Mouse (Mus musculus) ES-Bruce4 (cell line): ENCODE measurements at regions not wholly inside any gene's neighbourhood (a gene's known extent, or its start where the extent isn't known, plus 50 kb on each side); places are given as distances from the start of the nearest gene placed in this dataset.

Source experiments
- H3K27ac ChIP-seq: 2 replicates; pipeline ENCODE4 v1.5.1; 2012; ENCODE audit warnings: low read length, inconsistent platforms; ENCODE audit not compliant: insufficient read depth
- H3K27me3 ChIP-seq: 2 replicates; pipeline ENCODE4 v1.6.1; 2012; ENCODE audit warnings: mild to moderate bottlenecking, low read length, inconsistent platforms; ENCODE audit not compliant: control insufficient read depth, poor library complexity, insufficient read depth, severe bottlenecking
- H3K36me3 ChIP-seq: 2 replicates; pipeline ENCODE4 v1.6.1; 2012; ENCODE audit warnings: inconsistent platforms, mild to moderate bottlenecking, low read length, moderate library complexity; ENCODE audit not compliant: control insufficient read depth, poor library complexity, insufficient read depth, severe bottlenecking
- H3K4me1 ChIP-seq: one replicate; pipeline ENCODE4 v1.8.1; 2011; ENCODE audit warnings: low read length; ENCODE audit not compliant: control insufficient read depth, insufficient read depth
- H3K4me3 ChIP-seq: 2 replicates; pipeline ENCODE4 v1.5.1; 2011; ENCODE audit warnings: low read depth, mild to moderate bottlenecking, low read length
- H3K9ac ChIP-seq: 2 replicates; pipeline ENCODE4 v1.6.1; 2012; ENCODE audit warnings: low read depth, mild to moderate bottlenecking, inconsistent platforms; ENCODE audit not compliant: poor library complexity, severe bottlenecking
- H3K9me3 ChIP-seq: replicated peaks from 2 replicates; pipeline ENCODE4 v1.6.1; 2012; ENCODE audit warnings: mild to moderate bottlenecking, low read length, inconsistent platforms; ENCODE audit not compliant: control insufficient read depth, poor library complexity, insufficient read depth, severe bottlenecking
- CTCF ChIP-seq: IDR thresholded peaks from one replicate; pipeline ENCODE4 v1.8.1; 2011; ENCODE audit warnings: low read depth, low read length
- EP300 ChIP-seq: IDR thresholded peaks from 2 replicates; pipeline ENCODE4 v1.6.1; 2011; ENCODE audit warnings: low read depth, low read length; ENCODE audit not compliant: insufficient read depth
- POLR2A ChIP-seq: IDR thresholded peaks from one replicate; pipeline ENCODE4 v1.8.1; 2011; ENCODE audit warnings: low read length; ENCODE audit not compliant: insufficient read depth

GRCm38 (mm10) chr19:15790620-15791263, 156.4 kb downstream of the Psat1 start:
- Histone ChIP-seq H3K36me3 (no peaks in the 10 kb centered on the region), H3K4me1 (no peaks in the 10 kb centered on the region), H3K4me3 (no peak overlapping the region), H3K9ac (no peak overlapping the region), H3K27me3 (no peaks in the 10 kb centered on the region), H3K27ac (no peak overlapping the region), H3K9me3 (no peaks in the 10 kb centered on the region)
- TF ChIP-seq POLR2A (no peak), EP300 (no peak), CTCF (no peak)

- TF ChIP-seq POLR2A, result no peak
- TF ChIP-seq EP300, result no peak
- no peak for TF ChIP-seq CTCF
- H3K9me3 ChIP-seq, result no peaks in the 10 kb centered on the region
- H3K9ac ChIP-seq, result no peak overlapping the region
- H3K4me1 ChIP-seq, result no peaks in the 10 kb centered on the region
- H3K4me3 ChIP-seq, result no peak overlapping the region
- no peaks in the 10 kb centered on the region for H3K27me3 ChIP-seq
- no peak overlapping the region for H3K27ac ChIP-seq
- H3K36me3 ChIP-seq, result no peaks in the 10 kb centered on the region
These were observed 157.4 kb downstream of the Psat1 start for GRCm38 (mm10) chr19:15789741-15790140.

- Histone ChIP-seq H3K36me3 (no peaks in the 10 kb centered on the region), H3K9me3 (no peaks in the 10 kb centered on the region), H3K27ac (no peak overlapping the region), H3K9ac (no peak overlapping the region), H3K4me3 (no peak overlapping the region), H3K4me1 (no peaks in the 10 kb centered on the region), H3K27me3 (no peaks in the 10 kb centered on the region)
- no peak for TF ChIP-seq POLR2A
These were observed 162.5 kb downstream of the Psat1 start for GRCm38 (mm10) chr19:15784644-15785043.

- TF ChIP-seq EP300 (no peak), CTCF (no peak)
These were observed 177.5 kb downstream of the Psat1 start for GRCm38 (mm10) chr19:15769651-15770050.

GRCm38 (mm10) chr19:15761086-15761485, 186.1 kb downstream of the Psat1 start:
- TF ChIP-seq EP300 (no peak), POLR2A (no peak), CTCF (no peak)
- no peaks in the 10 kb centered on the region for H3K36me3 ChIP-seq
- no peak overlapping the region for H3K27ac ChIP-seq
- H3K27me3 ChIP-seq, result no peaks in the 10 kb centered on the region
- H3K9ac ChIP-seq, result no peak overlapping the region
- H3K4me3 ChIP-seq, result no peak overlapping the region
- no peaks in the 10 kb centered on the region for H3K9me3 ChIP-seq
- H3K4me1 ChIP-seq, result no peaks in the 10 kb centered on the region

More at GRCm38 (mm10) chr19:15769651-15770050, 177.5 kb downstream of the Psat1 start:
- H3K36me3 ChIP-seq, result no peaks in the 10 kb centered on the region
- no peaks in the 10 kb centered on the region for H3K4me1 ChIP-seq
- H3K27me3 ChIP-seq, result no peaks in the 10 kb centered on the region
- no peaks in the 10 kb centered on the region for H3K9me3 ChIP-seq
- H3K4me3 ChIP-seq, result no peak overlapping the region
- H3K27ac ChIP-seq, result no peak overlapping the region
- no peak overlapping the region for H3K9ac ChIP-seq

- Histone ChIP-seq H3K4me1 (no peaks in the 10 kb centered on the region), H3K9ac (no peak overlapping the region), H3K27me3 (no peaks in the 10 kb centered on the region), H3K27ac (no peak overlapping the region), H3K4me3 (no peak overlapping the region), H3K9me3 (no peaks in the 10 kb centered on the region), H3K36me3 (no peaks in the 10 kb centered on the region)
- TF ChIP-seq CTCF (no peak), EP300 (no peak), POLR2A (no peak)
These were observed 201.9 kb downstream of the Psat1 start for GRCm38 (mm10) chr19:15745026-15745777.
